Mouse (Mus musculus) lung, embryonic 14.5 days (tissue): ENCODE measurements around the gene Srsf2. TPM values are rescaled to one million over a fixed set of nuclear protein-coding genes. Genes with fewer than 3 reads are reported as not detected.

ENCODE experiments used
- ATAC-seq: fragments of 200-750 bp; cut with Nextera tagmentation; 2 replicates; pipeline ENCODE4 v1.8.0; 2017; ENCODE audit warnings: mild to moderate bottlenecking, moderate TSS enrichment, moderate library complexity; ENCODE audit not compliant: insufficient read depth
- DNase-seq: peaks from one replicate; pipeline ENCODE4 v3.0.0-alpha.2; 2015
- H3K27ac ChIP-seq: fragments of 300-500 bp; sonication (generic); 2 replicates; pipeline ENCODE4 v1.5.1; 2014; ENCODE audit warnings: low read depth, mild to moderate bottlenecking, moderate library complexity
- H3K27me3 ChIP-seq: fragments of 300-500 bp; sonication (generic); 2 replicates; pipeline ENCODE4 v1.6.1; 2014; ENCODE audit warnings: low read length, control low read depth; ENCODE audit not compliant: insufficient read depth
- H3K36me3 ChIP-seq: fragments of 300-500 bp; sonication (generic); 2 replicates; pipeline ENCODE4 v1.6.1; 2014; ENCODE audit warnings: control low read depth; ENCODE audit not compliant: insufficient read depth
- H3K4me1 ChIP-seq: fragments of 300-500 bp; sonication (generic); 2 replicates; pipeline ENCODE4 v1.6.1; 2014; ENCODE audit warnings: antibody characterized with exemption, control low read depth; ENCODE audit not compliant: insufficient read depth
- H3K4me2 ChIP-seq: fragments of 300-500 bp; sonication (generic); 2 replicates; pipeline ENCODE4 v1.6.1; 2014; ENCODE audit warnings: mild to moderate bottlenecking
- H3K4me3 ChIP-seq: fragments of 300-500 bp; sonication (generic); 2 replicates; pipeline ENCODE4 v1.5.1; 2014; ENCODE audit warnings: low read depth, low read length
- H3K9ac ChIP-seq: fragments of 300-500 bp; sonication (generic); 2 replicates; pipeline ENCODE4 v1.6.1; 2014
- H3K9me3 ChIP-seq: fragments of 300-500 bp; sonication (generic); 2 replicates; pipeline ENCODE4 v1.6.1; 2016; ENCODE audit warnings: low read depth, low read length, control low read depth
- CTCF ChIP-seq: IDR thresholded peaks from 2 replicates; pipeline ENCODE4 v1.5.1; 2016; ENCODE audit warnings: antibody characterized with exemption, low read depth
- WGBS: fragments of 180-500 bp; shearing (Covaris S2); extraction: QIAGEN DNeasy Blood & Tissue Kit; methylation state at CpG from one replicate; pipeline ENCODE4 v1.1.7; 2014; 5-methylcytosine and 5-hydroxymethylcytosine counted together
- polyA plus RNA-seq: library from polyadenylated mRNA; unstranded; fragments of >200 nt; fragmentation: Nextera tagmentation; extraction: Ambion mirVana; gene quantifications from 2 replicates; pipeline ENCODE4 v1.2.1, GENCODE M21; 2014

Srsf2 gene
- polyA plus RNA-seq, 1 experiment from 2014 or later: 1,045 TPM

DNA sequence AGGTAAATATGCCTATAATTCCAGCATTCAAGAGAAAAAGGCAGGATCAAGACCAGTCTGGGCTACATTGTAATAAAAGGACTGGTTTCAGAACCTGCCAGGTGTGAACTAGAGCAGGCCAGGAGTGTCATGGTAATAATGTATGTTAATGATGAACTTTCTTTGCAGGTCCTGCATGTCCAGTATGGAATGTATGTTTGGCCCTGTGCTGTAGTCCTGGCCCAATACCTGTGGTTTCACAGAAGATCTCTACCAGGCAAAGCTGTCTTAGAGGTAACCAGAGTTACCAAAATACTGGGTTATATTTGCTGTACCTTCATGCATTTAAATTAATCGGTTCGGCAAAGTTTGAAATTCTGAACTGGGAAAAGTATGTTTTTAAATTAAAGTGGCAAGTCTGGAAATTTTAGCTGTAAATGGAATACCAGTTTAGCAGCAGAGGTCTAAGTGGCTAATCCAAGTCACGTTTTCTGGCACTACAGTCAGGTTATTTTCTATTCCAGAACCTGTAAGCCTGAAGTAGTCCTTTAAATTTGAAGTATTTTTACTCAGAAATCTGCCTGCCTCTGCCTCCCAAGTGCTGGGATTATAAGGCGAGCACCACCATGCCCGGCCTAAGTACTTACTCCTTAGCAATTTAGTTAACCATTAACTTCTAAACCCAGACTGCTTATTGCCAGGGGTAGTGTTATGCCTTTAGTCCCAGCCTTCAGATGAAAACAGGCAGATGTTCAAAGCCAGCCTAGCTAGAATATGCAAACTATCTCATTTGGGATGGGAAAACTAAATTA, 4.6 kb downstream of the Srsf2 start:
- H3K9me3 ChIP-seq: no peaks in the 10 kb centered on the region
- DNase-seq: no peak
- H3K27me3 ChIP-seq: no peaks in the 10 kb centered on the region
- 71% methylated on average over 5 of the region's 5 CpGs for WGBS
- H3K4me3 ChIP-seq: no peak overlapping the region
- no peak overlapping the region for H3K4me2 ChIP-seq
- no peak for ATAC-seq
- TF ChIP-seq CTCF: no peak
- no peak overlapping the region for H3K9ac ChIP-seq
- H3K27ac ChIP-seq: no peak overlapping the region
- H3K4me1 ChIP-seq: no peaks in the 10 kb centered on the region
- H3K36me3 ChIP-seq: peaks cover 56% of the 10 kb centered on the region

DNA sequence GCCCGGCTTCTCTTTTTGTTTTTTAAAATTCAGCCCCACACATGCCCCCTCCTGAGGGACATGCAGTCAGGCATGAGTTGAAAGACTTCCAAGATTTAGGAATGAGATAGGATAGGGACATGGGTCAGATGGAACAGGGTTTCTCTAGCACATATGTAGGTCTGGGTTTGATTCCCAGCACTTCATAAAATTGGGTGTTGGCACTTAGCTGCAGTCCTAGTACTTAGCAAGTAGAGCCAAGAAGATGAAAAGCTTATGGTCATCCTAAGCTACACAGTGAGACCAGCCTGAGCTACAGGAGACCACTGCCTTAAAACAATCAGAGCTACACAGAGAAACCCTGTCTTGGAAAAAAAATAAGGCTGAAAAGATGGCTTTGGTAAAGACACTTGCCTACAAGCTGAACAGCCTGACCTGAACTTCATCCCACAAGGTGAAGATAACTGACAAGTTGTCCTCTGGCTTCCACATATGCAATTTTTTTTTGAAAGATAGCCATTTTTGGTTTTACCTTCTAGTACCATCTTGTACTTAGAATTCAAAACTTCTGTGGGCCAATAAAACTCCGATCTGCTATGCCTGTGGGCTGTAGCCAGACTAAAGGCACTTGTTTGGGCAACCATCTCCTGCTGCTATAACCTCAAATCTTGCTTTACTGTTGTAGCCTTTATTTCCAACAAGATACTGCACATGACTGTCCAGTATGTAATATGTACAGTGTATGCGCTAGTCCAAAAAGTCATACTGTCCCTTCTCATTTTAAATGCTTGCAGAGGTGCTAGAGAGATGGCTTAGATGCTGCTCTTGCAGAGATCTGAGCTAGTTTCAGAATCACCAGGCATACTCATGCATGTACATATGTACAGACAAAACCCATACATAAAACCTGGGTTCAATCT, 5.5 kb downstream of the Srsf2 start:
- no peak overlapping the region for H3K4me2 ChIP-seq
- TF ChIP-seq CTCF: no peak
- WGBS: 87% methylated on average over 3 of the region's 3 CpGs
- H3K36me3 ChIP-seq: peaks cover 56% of the 10 kb centered on the region
- no peaks in the 10 kb centered on the region for H3K27me3 ChIP-seq
- H3K27ac ChIP-seq: no peak overlapping the region
- ATAC-seq: no peak
- no peak overlapping the region for H3K9ac ChIP-seq
- H3K4me1 ChIP-seq: no peaks in the 10 kb centered on the region
- no peaks in the 10 kb centered on the region for H3K9me3 ChIP-seq
- no peak for DNase-seq
- H3K4me3 ChIP-seq: no peak overlapping the region

DNA sequence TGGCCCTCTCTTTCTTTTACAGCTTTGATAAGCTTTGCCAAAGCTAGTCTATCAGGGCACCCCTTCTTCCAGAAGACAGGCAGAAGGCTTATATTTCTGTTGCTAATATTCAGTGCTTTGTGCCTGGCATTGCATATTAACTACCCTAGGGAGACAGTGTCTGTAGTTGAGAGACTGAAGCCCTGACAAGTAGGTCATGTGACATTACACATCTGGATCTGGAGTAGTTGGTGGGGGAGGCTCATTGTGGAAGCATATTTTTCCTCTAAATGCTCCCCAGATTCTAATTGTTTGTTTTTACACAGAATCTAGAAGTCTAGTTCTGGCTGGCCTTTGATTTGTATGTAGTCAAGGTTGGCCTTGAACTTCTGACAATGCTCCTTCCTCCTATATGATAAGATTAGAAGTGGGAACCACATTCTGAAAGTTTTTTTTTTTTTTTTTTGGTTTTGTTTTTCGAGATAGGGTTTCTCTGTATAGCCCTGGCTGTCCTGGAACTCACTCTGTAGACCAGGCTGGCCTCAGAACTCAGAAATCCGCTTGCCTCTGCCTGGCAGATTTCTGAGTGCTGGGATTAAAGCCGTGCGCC, 6.2 kb downstream of the Srsf2 start:
- H3K27me3 ChIP-seq: no peaks in the 10 kb centered on the region
- 82% methylated on average over 4 of the region's 4 CpGs for whole genome bisulfite sequencing
- no peak overlapping the region for H3K9ac ChIP-seq
- no peak for TF ChIP-seq CTCF
- H3K4me3 ChIP-seq: no peak overlapping the region
- peaks cover 52% of the 10 kb centered on the region for H3K36me3 ChIP-seq
- DNase-seq (no peak), ATAC-seq (no peak)
- H3K4me2 ChIP-seq: no peak overlapping the region
- H3K4me1 ChIP-seq: no peaks in the 10 kb centered on the region
- no peak overlapping the region for H3K27ac ChIP-seq
- H3K9me3 ChIP-seq: no peaks in the 10 kb centered on the region

DNA sequence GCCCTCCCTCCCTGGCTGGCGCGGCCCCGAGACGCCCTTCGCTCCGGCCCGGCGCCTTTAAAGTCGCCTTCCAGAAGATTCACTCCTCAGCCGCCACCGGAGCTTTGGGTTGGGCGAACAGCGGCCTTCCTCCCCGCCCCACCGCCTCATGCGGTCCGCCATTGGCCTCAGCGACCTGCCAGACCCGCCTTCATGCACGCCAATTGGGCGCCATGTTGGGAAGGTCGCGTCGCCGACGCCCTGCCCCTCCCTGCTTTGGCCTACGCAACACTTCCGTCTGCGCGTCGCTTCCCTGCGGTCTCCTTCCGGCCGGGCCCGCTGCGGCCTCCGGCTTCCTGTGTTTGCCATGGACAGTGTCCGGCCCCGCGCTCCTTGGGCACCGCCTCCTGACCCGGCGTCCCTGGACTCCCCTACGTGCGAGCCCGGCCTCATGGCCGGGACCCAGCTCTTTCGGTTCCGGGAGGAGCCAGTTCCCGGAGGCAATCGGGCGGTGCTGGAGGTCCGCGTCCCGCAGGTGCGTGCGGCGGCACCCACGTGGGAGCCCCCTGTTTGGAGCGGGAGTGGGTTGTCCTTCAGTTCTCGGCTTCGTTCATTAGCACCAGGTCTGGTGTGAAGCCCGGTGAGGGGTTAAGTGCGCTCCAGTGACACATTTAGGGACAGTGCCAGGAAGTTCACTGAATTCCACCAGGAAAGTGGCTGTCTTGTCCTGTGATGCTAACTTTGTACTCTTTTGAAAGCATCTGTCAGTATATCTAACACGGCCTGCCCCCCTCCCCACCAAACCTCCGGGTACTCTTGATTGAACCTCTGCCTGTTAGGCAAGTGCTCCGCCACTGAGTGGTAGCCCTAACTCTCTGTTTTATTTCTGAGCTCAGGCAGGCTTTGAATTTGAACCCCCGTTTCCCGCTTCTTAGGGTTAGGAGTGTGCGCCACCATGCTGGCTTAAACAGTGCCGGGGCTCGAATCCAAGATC, 9.3 kb downstream of the Srsf2 start, which contains the start of the genes Mettl23 and Jmjd6:
Gene Mettl23 (plus strand): TSS at position 18 of the 973 bp plus-strand sequence.
Gene Jmjd6 (minus strand): TSS at position 189 of the 973 bp plus-strand sequence.
- H3K36me3 ChIP-seq: peaks cover 53% of the 10 kb centered on the region
- peak within 1 kb of the TSS; percentile 99 for H3K27ac ChIP-seq
- peaks cover 3% of the 10 kb centered on the region; the same call in 1 of the 2 replicates for H3K4me1 ChIP-seq
- no peak for TF ChIP-seq CTCF
- H3K4me2 ChIP-seq: peak within 1 kb of the TSS; percentile 84
- peak; percentile 95 for ATAC-seq
- peak within 1 kb of the TSS; percentile 83 for H3K4me3 ChIP-seq
- peak within 1 kb of the TSS; percentile 88 for H3K9ac ChIP-seq
- under 1% methylated on average over 70 of the region's 72 CpGs for WGBS
- peak; percentile 98 for DNase-seq
- no peaks in the 10 kb centered on the region for H3K27me3 ChIP-seq
- H3K9me3 ChIP-seq: no peaks in the 10 kb centered on the region

DNA sequence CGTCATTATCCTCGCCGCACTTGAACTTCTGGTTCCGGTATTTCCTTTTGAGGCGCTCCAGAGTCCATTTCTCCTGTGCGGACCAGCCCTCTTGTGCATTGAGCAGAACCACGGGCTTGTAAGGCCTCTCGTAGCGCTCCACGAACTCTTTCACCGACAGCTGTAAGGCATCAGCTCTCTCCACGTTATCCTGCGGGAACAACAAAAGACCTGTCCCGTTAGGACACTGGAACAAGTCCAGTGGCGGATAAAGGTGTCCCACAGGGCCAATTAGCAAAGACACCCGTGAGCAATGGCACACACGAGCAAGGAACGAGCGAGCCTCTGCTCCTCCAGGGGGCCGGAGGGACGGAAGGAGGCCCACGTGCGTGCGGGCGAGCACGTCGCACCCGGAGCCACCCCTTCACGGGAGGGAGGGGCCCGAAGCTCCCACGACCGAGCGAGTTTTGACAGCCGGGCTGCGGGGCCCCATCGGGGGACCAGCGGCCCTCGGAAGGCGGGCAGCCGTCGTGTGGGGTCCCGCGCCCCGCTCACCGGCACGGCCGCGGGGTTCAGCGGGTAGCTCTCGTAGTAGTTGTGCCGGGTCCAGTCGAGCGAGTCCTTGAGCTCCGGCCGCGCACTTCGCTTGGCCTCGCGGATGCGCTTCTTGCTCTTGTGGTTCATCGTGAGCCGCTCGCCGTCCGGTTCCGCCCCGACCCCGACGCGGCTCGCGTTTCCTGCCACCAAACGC, 10.2 kb downstream of the Srsf2 start:
- H3K4me2 ChIP-seq: peak overlapping the region; percentile 84
- H3K4me3 ChIP-seq: peak overlapping the region; percentile 83
- under 1% methylated on average over 73 of the region's 73 CpGs for WGBS
- H3K36me3 ChIP-seq: peaks cover 54% of the 10 kb centered on the region
- DNase-seq (peak; percentile 82), ATAC-seq (peak; percentile 61)
- TF ChIP-seq CTCF: peak; percentile 28; the same call in 1 of the 2 replicates
- H3K4me1 ChIP-seq: peaks cover 3% of the 10 kb centered on the region; the same call in 1 of the 2 replicates
- peak overlapping the region; percentile 99 for H3K27ac ChIP-seq
- peak overlapping the region; percentile 88 for H3K9ac ChIP-seq
- H3K27me3 ChIP-seq: no peaks in the 10 kb centered on the region
- H3K9me3 ChIP-seq: no peaks in the 10 kb centered on the region
